Mouse (Mus musculus) forebrain, postnatal 0 days (tissue): ENCODE measurements at regions not wholly inside any gene's neighbourhood (a gene's known extent, or its start where the extent isn't known, plus 50 kb on each side); places are given as distances from the start of the nearest gene placed in this dataset.
A peak's percentile ranks its signal among the peaks of the same experiment; 100 is the strongest.

Experiments used
- ATAC-seq: fragments of 200-750 bp; cut with Nextera tagmentation; 2 replicates; pipeline ENCODE4 v1.8.0; 2017; ENCODE audit warnings: mild to moderate bottlenecking, moderate library complexity
- DNase-seq: peaks from one replicate; pipeline ENCODE4 v3.0.0-alpha.2; 2015
- H3K27ac ChIP-seq: fragments of 300-500 bp; sonication (generic); 2 replicates; pipeline ENCODE4 v1.5.1; 2014; ENCODE audit warnings: low read depth, mild to moderate bottlenecking, antibody characterized with exemption, low read length, moderate library complexity, mixed read lengths
- H3K27me3 ChIP-seq: fragments of 300-500 bp; sonication (generic); 2 replicates; pipeline ENCODE4 v1.6.1; 2014; ENCODE audit warnings: mild to moderate bottlenecking, low read length, mixed read lengths; ENCODE audit not compliant: insufficient read depth
- H3K36me3 ChIP-seq: fragments of 300-500 bp; sonication (generic); 2 replicates; pipeline ENCODE4 v1.6.1; 2014; ENCODE audit warnings: mild to moderate bottlenecking, moderate library complexity; ENCODE audit not compliant: insufficient read depth
- H3K4me1 ChIP-seq: fragments of 300-500 bp; sonication (generic); 2 replicates; pipeline ENCODE4 v1.6.1; 2014; ENCODE audit warnings: antibody characterized with exemption; ENCODE audit not compliant: insufficient read depth
- H3K4me2 ChIP-seq: fragments of 300-500 bp; sonication (generic); 2 replicates; pipeline ENCODE4 v1.6.1; 2014; ENCODE audit warnings: low read depth, mild to moderate bottlenecking, moderate library complexity
- H3K4me3 ChIP-seq: fragments of 300-500 bp; sonication (generic); 2 replicates; pipeline ENCODE4 v1.5.1; 2014; ENCODE audit warnings: low read depth, low read length, mixed read lengths
- H3K9ac ChIP-seq: fragments of 300-500 bp; sonication (generic); 2 replicates; pipeline ENCODE4 v1.6.1; 2014; ENCODE audit warnings: mild to moderate bottlenecking
- H3K9me3 ChIP-seq: fragments of 300-500 bp; sonication (generic); 2 replicates; pipeline ENCODE4 v1.6.1; 2016; ENCODE audit warnings: low read length
- CTCF ChIP-seq: sonication (generic); IDR thresholded peaks from 2 replicates; pipeline ENCODE4 v1.5.1; 2016; ENCODE audit warnings: antibody characterized with exemption, control low read depth, low read depth
- WGBS: fragments of 180-500 bp; shearing (Covaris S2); extraction: QIAGEN DNeasy Blood & Tissue Kit; methylation state at CpG from one replicate; pipeline ENCODE4 v1.1.7; 2014; 5-methylcytosine and 5-hydroxymethylcytosine counted together

DNA sequence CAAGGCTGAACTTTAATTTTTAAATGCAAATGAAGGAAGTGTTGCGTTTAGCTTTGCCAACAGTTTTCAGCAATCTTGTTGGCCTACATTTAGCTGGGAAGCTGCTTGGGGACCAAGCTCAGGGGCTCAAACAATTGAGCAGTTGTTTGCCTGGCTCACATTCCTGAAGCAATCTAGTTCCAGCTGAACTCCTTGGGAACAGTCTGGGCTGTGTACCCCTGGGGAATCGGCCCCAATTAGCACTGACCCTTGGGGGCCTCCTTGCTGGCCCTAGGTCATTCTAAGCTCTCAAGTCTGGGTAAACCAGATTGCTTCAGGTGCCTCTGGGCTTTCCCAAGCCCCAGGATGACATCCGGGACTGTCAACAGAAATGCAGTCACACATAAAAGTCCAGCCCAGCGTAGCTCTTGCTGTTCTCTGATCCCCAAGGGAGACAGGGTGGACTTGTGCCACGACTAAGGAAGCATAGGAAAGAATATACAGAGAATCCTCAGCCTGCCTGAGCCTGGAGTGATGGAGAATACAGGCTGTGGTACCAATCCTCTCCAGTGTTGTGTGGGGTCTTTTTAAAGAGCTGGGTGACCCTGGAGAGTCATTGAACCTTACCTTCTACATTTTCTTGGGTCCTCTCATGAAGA is 440.4 kb downstream of the Sox2 start:
- no peak overlapping the region for H3K9ac ChIP-seq
- H3K36me3 ChIP-seq, result no peaks in the 10 kb centered on the region
- no peaks in the 10 kb centered on the region for H3K27me3 ChIP-seq
- H3K4me2 ChIP-seq, result no peak overlapping the region
- no peak overlapping the region for H3K4me3 ChIP-seq
- 11% methylated on average over 5 of the region's 5 CpGs for WGBS
- H3K4me1 ChIP-seq, result peaks cover 6% of the 10 kb centered on the region; the same call in 1 of the 2 replicates
- no peak for TF ChIP-seq CTCF
- ATAC-seq (peak; percentile 56), DNase-seq (peak; percentile 61)
- no peaks in the 10 kb centered on the region for H3K9me3 ChIP-seq
- peak overlapping the region; percentile 50 for H3K27ac ChIP-seq

DNA sequence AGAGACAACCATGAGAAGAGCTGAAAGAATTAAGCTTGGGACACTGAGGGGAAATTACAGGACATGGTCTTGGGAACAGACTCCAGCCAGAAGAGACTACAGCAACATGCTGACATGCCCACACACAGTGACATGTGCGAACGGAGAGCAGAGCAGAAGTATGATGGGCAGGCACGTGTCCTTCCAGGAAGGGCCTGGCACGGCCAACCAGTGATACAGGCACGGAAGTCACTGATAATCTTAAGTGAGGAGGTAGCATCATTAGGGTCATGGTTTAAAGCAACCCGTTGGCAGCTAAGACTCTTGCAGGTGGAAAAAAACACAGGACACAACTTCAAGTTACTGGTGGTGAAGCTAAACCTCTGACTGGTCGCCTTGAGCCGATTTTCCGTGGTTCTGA is 442.8 kb downstream of the Sox2 start:
- Histone ChIP-seq H3K4me2 (no peak overlapping the region), H3K9ac (no peak overlapping the region), H3K4me3 (no peak overlapping the region), H3K9me3 (no peaks in the 10 kb centered on the region), H3K27ac (no peak overlapping the region), H3K27me3 (no peaks in the 10 kb centered on the region), H3K36me3 (no peaks in the 10 kb centered on the region), H3K4me1 (peaks cover 5% of the 10 kb centered on the region; the same call in 1 of the 2 replicates)
- WGBS, result 91% methylated on average over 9 of the region's 9 CpGs
- DNase-seq, result no peak
- no peak for ATAC-seq
- TF ChIP-seq CTCF, result no peak

GRCm38 (mm10) chr3:35095221-35095620 is 445.0 kb downstream of the Sox2 start:
- Histone ChIP-seq H3K27ac (no peak overlapping the region), H3K9ac (no peak overlapping the region), H3K4me2 (no peak overlapping the region), H3K4me1 (no peaks in the 10 kb centered on the region), H3K36me3 (no peaks in the 10 kb centered on the region), H3K27me3 (no peaks in the 10 kb centered on the region), H3K9me3 (no peaks in the 10 kb centered on the region), H3K4me3 (no peak overlapping the region)
- 92% methylated on average over 8 of the region's 8 CpGs for WGBS
- ATAC-seq (no peak), DNase-seq (no peak)
- no peak for TF ChIP-seq CTCF

- DNase-seq (no peak), ATAC-seq (no peak)
- Histone ChIP-seq H3K27ac (no peak overlapping the region), H3K4me3 (no peak overlapping the region), H3K9ac (no peak overlapping the region), H3K4me1 (peaks cover 3% of the 10 kb centered on the region; the same call in 1 of the 2 replicates), H3K9me3 (no peaks in the 10 kb centered on the region), H3K36me3 (no peaks in the 10 kb centered on the region), H3K27me3 (no peaks in the 10 kb centered on the region), H3K4me2 (no peak overlapping the region)
- WGBS, result 81% methylated on average over 5 of the region's 5 CpGs
- no peak for TF ChIP-seq CTCF
Observed at GRCm38 (mm10) chr3:35096381-35096780, 446.2 kb downstream of the Sox2 start.

- no peak for DNase-seq
- H3K4me3 ChIP-seq, result no peak overlapping the region
- 0 out of 2 replicates have a peak, but pooled peaks cover 4% of the 10 kb centered on the region for H3K27me3 ChIP-seq
- peaks cover 3% of the 10 kb centered on the region for H3K4me1 ChIP-seq
- no peak overlapping the region for H3K4me2 ChIP-seq
- H3K27ac ChIP-seq, result no peak overlapping the region
- no peaks in the 10 kb centered on the region for H3K36me3 ChIP-seq
- 85% methylated on average over 6 of the region's 6 CpGs for WGBS
- no peaks in the 10 kb centered on the region for H3K9me3 ChIP-seq
- no peak overlapping the region for H3K9ac ChIP-seq
- TF ChIP-seq CTCF, result no peak
- no peak for ATAC-seq
Observed at GRCm38 (mm10) chr3:35097766-35098165, 447.6 kb downstream of the Sox2 start.

DNA sequence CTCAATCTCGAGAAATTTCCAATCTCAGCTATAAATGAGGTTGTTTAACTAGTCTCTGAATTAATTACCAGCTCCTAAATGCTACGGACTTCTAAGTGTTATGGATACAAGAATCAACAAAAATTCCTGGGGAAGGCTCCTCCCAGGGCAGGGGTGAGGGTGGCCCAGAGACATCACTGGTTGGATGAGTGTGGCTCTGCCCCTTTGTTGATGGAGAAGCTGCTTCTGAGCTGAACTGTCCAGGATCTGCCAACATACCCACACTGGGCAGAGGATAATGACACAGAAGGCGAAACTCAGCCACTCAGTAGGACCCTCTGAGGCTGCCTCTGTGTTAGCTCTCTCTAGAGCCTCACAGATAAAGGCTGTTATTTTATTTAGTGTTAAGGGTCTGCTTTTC is 449.0 kb downstream of the Sox2 start:
- no peak for TF ChIP-seq CTCF
- Histone ChIP-seq H3K4me3 (no peak overlapping the region), H3K4me2 (no peak overlapping the region), H3K9me3 (no peaks in the 10 kb centered on the region), H3K4me1 (peaks cover 3% of the 10 kb centered on the region), H3K36me3 (no peaks in the 10 kb centered on the region), H3K27me3 (0 out of 2 replicates have a peak, but pooled peaks cover 7% of the 10 kb centered on the region), H3K9ac (no peak overlapping the region), H3K27ac (no peak overlapping the region)
- ATAC-seq, result no peak
- 51% methylated on average over 3 of the region's 3 CpGs for WGBS
- no peak for DNase-seq

DNA sequence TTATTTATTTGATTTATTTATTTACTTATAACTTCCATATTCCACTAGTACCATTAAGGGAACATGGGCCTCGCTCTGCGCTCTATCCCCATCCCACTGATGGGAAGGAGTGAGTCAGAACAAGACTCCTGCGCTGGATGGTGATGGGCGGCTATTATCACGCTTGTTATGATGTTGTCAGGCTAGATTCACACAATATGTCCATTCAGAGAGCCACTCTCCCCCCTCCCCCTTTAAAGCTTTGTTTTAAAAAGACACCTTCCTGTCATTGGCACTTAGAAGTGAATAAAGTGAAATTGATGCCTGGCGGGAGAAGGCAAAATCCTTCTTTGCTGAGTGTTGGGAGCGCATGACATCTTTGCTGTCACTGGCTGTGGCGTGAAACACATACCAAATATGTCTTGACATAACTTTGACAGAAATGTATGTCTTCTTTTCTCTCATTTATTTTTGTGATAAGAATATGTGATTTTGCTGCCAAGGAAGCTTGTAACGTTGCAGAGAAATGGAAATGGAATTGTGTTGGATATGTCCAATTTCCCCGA is 449.7 kb downstream of the Sox2 start:
- H3K9ac ChIP-seq, result no peak overlapping the region
- peak; percentile 65 for ATAC-seq
- no peak overlapping the region for H3K4me3 ChIP-seq
- WGBS, result 50% methylated on average over 10 of the region's 10 CpGs
- H3K27ac ChIP-seq, result no peak overlapping the region
- no peak for DNase-seq
- H3K4me2 ChIP-seq, result no peak overlapping the region
- H3K27me3 ChIP-seq, result 0 out of 2 replicates have a peak, but pooled peaks cover 7% of the 10 kb centered on the region
- H3K36me3 ChIP-seq, result no peaks in the 10 kb centered on the region
- peaks cover 3% of the 10 kb centered on the region for H3K4me1 ChIP-seq
- TF ChIP-seq CTCF, result no peak
- no peaks in the 10 kb centered on the region for H3K9me3 ChIP-seq
